Mouse (Mus musculus) kidney, embryonic 14.5 days (tissue): ENCODE results near the gene Taf11. TPM values are rescaled to one million over a fixed set of nuclear protein-coding genes. Genes with fewer than 3 reads are reported as not detected.

ENCODE experiments used
- ATAC-seq: fragments of 200-750 bp; cut with Nextera tagmentation; 2 replicates; pipeline ENCODE4 v1.8.0; 2017; ENCODE audit warnings: moderate number of reproducible peaks, mild to moderate bottlenecking, moderate TSS enrichment, moderate library complexity; ENCODE audit not compliant: low FRiP score, low TSS enrichment
- H3K27ac ChIP-seq: fragments of 300-500 bp; sonication (generic); 2 replicates; pipeline ENCODE4 v1.5.1; 2014; ENCODE audit warnings: low read depth, mild to moderate bottlenecking, low read length, moderate library complexity, mixed read lengths
- H3K27me3 ChIP-seq: fragments of 300-500 bp; sonication (generic); 2 replicates; pipeline ENCODE4 v1.6.1; 2014; ENCODE audit warnings: mild to moderate bottlenecking, low read length; ENCODE audit not compliant: control insufficient read depth, insufficient read depth
- H3K36me3 ChIP-seq: fragments of 300-500 bp; sonication (generic); 2 replicates; pipeline ENCODE4 v1.6.1; 2014; ENCODE audit warnings: low read length, mixed read lengths; ENCODE audit not compliant: control insufficient read depth, insufficient read depth
- H3K4me1 ChIP-seq: fragments of 300-500 bp; sonication (generic); 2 replicates; pipeline ENCODE4 v1.6.1; 2014; ENCODE audit warnings: low read length, mixed read lengths; ENCODE audit not compliant: control insufficient read depth, insufficient read depth
- H3K4me2 ChIP-seq: fragments of 300-500 bp; sonication (generic); replicated peaks from 2 replicates; pipeline ENCODE4 v1.6.1; 2014; ENCODE audit warnings: low read depth, mild to moderate bottlenecking, low read length
- H3K4me3 ChIP-seq: fragments of 300-500 bp; sonication (generic); 2 replicates; pipeline ENCODE4 v1.5.1; 2014; ENCODE audit warnings: mild to moderate bottlenecking, low read length
- H3K9ac ChIP-seq: fragments of 300-500 bp; sonication (generic); 2 replicates; pipeline ENCODE4 v1.6.1; 2014; ENCODE audit warnings: low read depth, mild to moderate bottlenecking, low read length, moderate library complexity
- H3K9me3 ChIP-seq: fragments of 300-500 bp; sonication (generic); 2 replicates; pipeline ENCODE4 v1.6.1; 2016; ENCODE audit warnings: low read length; ENCODE audit not compliant: control insufficient read depth
- WGBS: fragments of 180-500 bp; shearing (Covaris S2); extraction: QIAGEN DNeasy Blood & Tissue Kit; methylation state at CpG from one replicate; pipeline ENCODE4 v1.1.7; 2014; 5-methylcytosine and 5-hydroxymethylcytosine counted together
- polyA plus RNA-seq: library from polyadenylated mRNA; unstranded; fragments of >200 nt; fragmentation: Nextera tagmentation; extraction: Ambion mirVana; gene quantifications from 2 replicates; pipeline ENCODE4 v1.2.1, GENCODE M21; 2014

The Taf11 gene
- polyA plus RNA-seq, result 76.6 and 77.5 TPM in 2 replicates

- ATAC-seq, result peak; percentile 58
- Histone ChIP-seq H3K4me1 (peaks cover 13% of the 10 kb centered on the region), H3K4me3 (peak within 1 kb of the TSS; percentile 62), H3K4me2 (peak within 1 kb of the TSS; percentile 94), H3K36me3 (peaks cover 4% of the 10 kb centered on the region; the same call in 1 of the 2 replicates), H3K27ac (peak within 1 kb of the TSS; percentile 81), H3K9me3 (no peaks in the 10 kb centered on the region), H3K27me3 (no peaks in the 10 kb centered on the region), H3K9ac (peak within 1 kb of the TSS; percentile 89)
- 2% methylated on average over 53 of the region's 53 CpGs for WGBS
Observed at GRCm38 (mm10) chr17:27909622-27910500, at the start of gene Taf11. Gene Taf11, minus strand, starts transcription at chr17:27909844.

DNA sequence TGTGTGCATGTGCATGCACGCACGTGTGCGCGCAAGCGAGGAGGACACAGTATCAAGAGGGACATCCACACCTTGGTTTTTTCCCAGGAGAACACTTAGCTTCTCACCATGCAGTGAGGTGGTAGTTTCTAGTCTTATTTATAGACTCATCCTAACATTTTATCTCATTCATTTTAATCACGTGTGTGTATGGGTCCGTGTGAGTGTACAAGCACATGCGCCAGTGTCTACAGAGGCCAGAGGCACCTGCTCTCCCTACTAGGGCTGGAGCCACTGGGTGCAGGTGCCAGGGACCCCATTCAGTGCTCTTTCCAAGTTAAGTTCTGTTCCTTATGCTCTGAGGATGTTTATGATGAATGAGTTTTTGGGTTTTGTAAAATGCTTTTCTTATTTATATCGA lies 48.0 kb upstream of the Taf11 start:
- Histone ChIP-seq H3K4me1 (no peaks in the 10 kb centered on the region), H3K9ac (no peak overlapping the region), H3K27me3 (no peaks in the 10 kb centered on the region), H3K4me2 (no peak overlapping the region), H3K4me3 (no peak overlapping the region), H3K27ac (no peak overlapping the region), H3K36me3 (no peaks in the 10 kb centered on the region), H3K9me3 (no peaks in the 10 kb centered on the region)
- no peak for ATAC-seq
- WGBS, result 97% methylated on average over 9 of the region's 9 CpGs

DNA sequence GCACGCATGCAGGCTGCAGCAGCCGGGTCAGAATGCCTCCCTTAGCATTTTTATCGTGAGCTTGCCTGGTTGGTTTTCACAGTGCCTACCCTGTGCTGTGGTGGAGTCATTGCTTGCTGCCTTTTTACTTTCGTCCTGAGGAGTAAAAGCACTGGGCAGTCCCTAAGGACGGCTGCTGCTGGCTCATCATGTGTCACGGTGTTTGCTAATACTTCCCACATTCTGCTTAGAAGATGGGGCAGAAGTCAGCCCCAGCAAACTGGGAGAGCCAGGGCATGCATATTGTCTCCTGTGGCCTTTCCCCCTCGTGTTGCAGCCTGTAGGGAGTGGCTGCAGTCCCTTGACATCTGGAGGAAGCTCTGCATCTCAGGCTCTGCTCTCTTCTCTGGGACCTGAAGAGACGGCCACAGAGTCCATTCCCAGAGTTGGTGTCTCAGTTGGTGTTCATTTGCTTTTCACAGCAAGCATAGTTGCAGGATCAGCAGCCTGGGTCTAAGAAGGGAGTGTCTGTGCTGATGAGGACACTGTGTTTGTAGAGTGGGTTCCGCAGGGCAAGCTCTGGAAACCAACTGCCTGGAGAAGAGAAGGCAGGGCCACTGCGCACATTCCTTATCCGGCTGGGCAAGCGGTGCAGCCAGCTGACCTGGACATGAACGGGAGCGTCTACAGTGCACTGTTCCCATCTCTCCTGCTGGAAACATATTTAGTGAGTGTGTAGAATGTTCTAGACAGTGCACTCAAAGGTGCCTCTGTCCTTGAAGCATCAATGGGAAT lies 45.2 kb upstream of the Taf11 start:
- Histone ChIP-seq H3K4me3 (no peak overlapping the region), H3K9me3 (no peaks in the 10 kb centered on the region), H3K27me3 (no peaks in the 10 kb centered on the region), H3K36me3 (no peaks in the 10 kb centered on the region), H3K27ac (no peak overlapping the region), H3K4me2 (no peak overlapping the region), H3K9ac (no peak overlapping the region), H3K4me1 (no peaks in the 10 kb centered on the region)
- no peak for ATAC-seq
- 59% methylated on average over 14 of the region's 14 CpGs for WGBS

- no peak overlapping the region for H3K9ac ChIP-seq
- no peaks in the 10 kb centered on the region for H3K27me3 ChIP-seq
- ATAC-seq, result no peak
- no peaks in the 10 kb centered on the region for H3K36me3 ChIP-seq
- WGBS, result 49% methylated on average over 6 of the region's 6 CpGs
- H3K9me3 ChIP-seq, result no peaks in the 10 kb centered on the region
- no peak overlapping the region for H3K4me3 ChIP-seq
- no peaks in the 10 kb centered on the region; the same call in 1 of the 2 replicates for H3K4me1 ChIP-seq
- no peak overlapping the region for H3K4me2 ChIP-seq
- no peak overlapping the region for H3K27ac ChIP-seq
Observed at GRCm38 (mm10) chr17:27953136-27953535, 43.5 kb upstream of the Taf11 start.

GRCm38 (mm10) chr17:27947155-27947554 lies 37.5 kb upstream of the Taf11 start:
- Histone ChIP-seq H3K4me2 (no peak overlapping the region), H3K9ac (no peak overlapping the region), H3K36me3 (no peaks in the 10 kb centered on the region), H3K4me1 (peaks cover 19% of the 10 kb centered on the region), H3K4me3 (no peak overlapping the region), H3K27me3 (no peaks in the 10 kb centered on the region), H3K9me3 (no peaks in the 10 kb centered on the region), H3K27ac (no peak overlapping the region)
- ATAC-seq, result no peak
- WGBS, result 80% methylated on average over 2 of the region's 2 CpGs

GRCm38 (mm10) chr17:27946371-27946770 lies 36.7 kb upstream of the Taf11 start:
- Histone ChIP-seq H3K4me3 (no peak overlapping the region), H3K36me3 (no peaks in the 10 kb centered on the region), H3K9ac (no peak overlapping the region)

GRCm38 (mm10) chr17:27945546-27946216 lies 36.0 kb upstream of the Taf11 start:
- Histone ChIP-seq H3K27me3 (no peaks in the 10 kb centered on the region), H3K9me3 (no peaks in the 10 kb centered on the region), H3K4me2 (no peak overlapping the region), H3K36me3 (no peaks in the 10 kb centered on the region), H3K4me1 (peaks cover 19% of the 10 kb centered on the region), H3K4me3 (no peak overlapping the region), H3K27ac (peak overlapping the region; percentile 84; the same call in 1 of the 2 replicates), H3K9ac (0 out of 2 replicates have a peak overlapping the region, but pooled peaks have one; percentile 28)
- WGBS, result 43% methylated on average over 6 of the region's 6 CpGs
- peak; percentile 59 for ATAC-seq

More at GRCm38 (mm10) chr17:27946371-27946770, 36.7 kb upstream of the Taf11 start:
- peaks cover 19% of the 10 kb centered on the region for H3K4me1 ChIP-seq
- H3K27me3 ChIP-seq, result no peaks in the 10 kb centered on the region
- no peak overlapping the region for H3K4me2 ChIP-seq
- ATAC-seq, result no peak
- 79% methylated on average over 8 of the region's 8 CpGs for WGBS
- peak overlapping the region; percentile 11; the same call in 1 of the 2 replicates for H3K27ac ChIP-seq
- H3K9me3 ChIP-seq, result no peaks in the 10 kb centered on the region

DNA sequence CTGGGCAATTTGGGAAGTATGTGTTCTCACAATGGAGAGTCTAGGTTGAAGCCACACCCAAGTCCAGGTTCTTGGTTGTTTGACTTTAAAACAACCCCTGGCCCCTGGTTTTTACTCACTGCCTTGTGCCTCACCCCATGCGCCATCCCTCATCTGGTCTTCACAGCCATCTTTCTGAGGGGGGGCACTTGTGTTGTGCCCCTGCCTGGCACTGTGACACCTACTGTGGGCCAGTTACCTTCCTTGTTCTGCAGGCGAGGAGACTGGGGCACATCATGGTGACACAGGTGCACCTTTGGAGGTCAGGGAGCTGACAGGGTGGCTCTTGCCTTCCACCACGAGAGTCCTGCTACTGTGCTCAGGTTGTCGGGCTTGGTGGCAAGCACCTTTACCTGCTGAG lies 32.5 kb upstream of the Taf11 start:
- Histone ChIP-seq H3K27me3 (no peaks in the 10 kb centered on the region), H3K9ac (no peak overlapping the region), H3K36me3 (no peaks in the 10 kb centered on the region), H3K27ac (no peak overlapping the region), H3K4me3 (no peak overlapping the region), H3K9me3 (no peaks in the 10 kb centered on the region), H3K4me1 (peaks cover 45% of the 10 kb centered on the region), H3K4me2 (no peak overlapping the region)
- ATAC-seq, result no peak
- 92% methylated on average over 4 of the region's 4 CpGs for whole genome bisulfite sequencing
